Mouse (Mus musculus) forebrain, embryonic 13.5 days (tissue): ENCODE measurements around the gene Ereg. TPM values are rescaled to one million over a fixed set of nuclear protein-coding genes. Genes with fewer than 3 reads are reported as not detected.

ENCODE experiments used
- ATAC-seq: fragments of 200-750 bp; cut with Nextera tagmentation; 2 replicates; pipeline ENCODE4 v1.8.0; 2017
- H3K27ac ChIP-seq: fragments of 300-500 bp; sonication (generic); 2 replicates; pipeline ENCODE4 v1.5.1; 2015; ENCODE audit warnings: inconsistent platforms, mild to moderate bottlenecking, moderate library complexity
- H3K27me3 ChIP-seq: fragments of 300-500 bp; sonication (generic); 2 replicates; pipeline ENCODE4 v1.6.1; 2015; ENCODE audit warnings: mild to moderate bottlenecking, inconsistent platforms
- H3K36me3 ChIP-seq: fragments of 300-500 bp; sonication (generic); 2 replicates; pipeline ENCODE4 v1.6.1; 2015; ENCODE audit warnings: mild to moderate bottlenecking, inconsistent platforms; ENCODE audit not compliant: poor library complexity, severe bottlenecking
- H3K4me1 ChIP-seq: fragments of 300-500 bp; sonication (generic); 2 replicates; pipeline ENCODE4 v1.6.1; 2015; ENCODE audit warnings: inconsistent platforms
- H3K4me2 ChIP-seq: fragments of 300-500 bp; sonication (generic); 2 replicates; pipeline ENCODE4 v1.6.1; 2015; ENCODE audit warnings: inconsistent platforms, mild to moderate bottlenecking, moderate library complexity
- H3K4me3 ChIP-seq: fragments of 300-500 bp; sonication (generic); 2 replicates; pipeline ENCODE4 v1.5.1; 2015; ENCODE audit warnings: mild to moderate bottlenecking, inconsistent platforms
- H3K9ac ChIP-seq: fragments of 300-500 bp; sonication (generic); 2 replicates; pipeline ENCODE4 v1.6.1; 2015; ENCODE audit warnings: mild to moderate bottlenecking, inconsistent platforms
- H3K9me3 ChIP-seq: fragments of 300-500 bp; sonication (generic); replicated peaks from 2 replicates; pipeline ENCODE4 v1.6.1; 2016; ENCODE audit warnings: inconsistent platforms
- WGBS: fragments of 180-500 bp; shearing (Covaris S2); methylation state at CpG from one replicate; pipeline ENCODE4 v1.1.7; 2015; 5-methylcytosine and 5-hydroxymethylcytosine counted together
- polyA plus RNA-seq: library from polyadenylated mRNA; unstranded; fragments of >200 nt; fragmentation: Nextera tagmentation; extraction: Ambion mirVana; gene quantifications from 2 replicates; pipeline ENCODE4 v1.2.1, GENCODE M21; 2015

Gene Ereg
- polyA plus RNA-seq, 1 experiment from 2014 or later: not detected

DNA sequence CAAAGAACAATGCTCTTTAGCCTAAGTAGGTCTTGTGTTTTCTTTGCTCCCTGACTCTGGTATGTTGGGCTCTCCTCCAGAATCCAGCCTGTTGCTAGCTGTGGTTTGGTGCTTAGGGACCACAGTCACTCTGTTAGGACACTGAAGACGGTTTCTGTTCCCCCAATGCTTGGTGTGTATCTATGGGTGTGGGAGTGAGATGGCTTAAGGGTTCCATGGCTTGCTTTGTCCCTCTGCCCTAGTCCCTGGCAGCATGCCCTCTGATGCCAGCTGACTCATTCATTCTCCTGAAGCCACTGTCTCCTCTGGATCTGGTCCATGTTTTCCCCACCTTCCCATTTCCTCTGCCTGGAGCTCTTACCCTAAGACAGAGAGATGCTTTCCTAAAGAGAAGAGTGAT is 40.2 kb downstream of the Ereg start:
- no peaks in the 10 kb centered on the region for H3K36me3 ChIP-seq
- ATAC-seq: no peak
- H3K4me2 ChIP-seq: no peak overlapping the region
- H3K4me3 ChIP-seq: no peak overlapping the region
- no peak overlapping the region for H3K27ac ChIP-seq
- WGBS: 91% methylated on average over 1 of the region's 1 CpGs
- H3K9ac ChIP-seq: no peak overlapping the region
- no peaks in the 10 kb centered on the region for H3K9me3 ChIP-seq
- peaks cover 3% of the 10 kb centered on the region; the same call in 1 of the 2 replicates for H3K4me1 ChIP-seq
- no peaks in the 10 kb centered on the region for H3K27me3 ChIP-seq

DNA sequence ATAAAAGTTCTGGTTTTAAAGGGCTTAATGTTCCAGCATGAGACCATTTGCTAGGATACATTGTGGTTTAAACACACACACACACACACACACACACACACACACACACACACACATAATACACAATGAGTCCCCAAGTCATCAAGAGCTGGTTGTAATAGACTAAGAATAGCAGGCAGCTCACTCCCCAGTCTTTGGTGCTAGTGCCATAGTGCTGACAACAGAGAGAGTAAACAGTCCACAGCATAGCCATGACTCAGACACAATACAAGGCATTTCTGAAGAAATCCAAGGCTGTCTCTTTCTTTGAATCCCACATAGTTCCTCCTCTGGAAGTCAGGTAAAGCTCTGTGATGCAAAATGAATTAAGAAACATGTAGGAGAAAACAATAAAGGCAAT is 44.2 kb downstream of the Ereg start:
- no peaks in the 10 kb centered on the region for H3K4me1 ChIP-seq
- no peaks in the 10 kb centered on the region for H3K36me3 ChIP-seq
- no peak overlapping the region for H3K4me2 ChIP-seq
- no peak overlapping the region for H3K27ac ChIP-seq
- H3K4me3 ChIP-seq: no peak overlapping the region
- no peak overlapping the region for H3K9ac ChIP-seq
- no peaks in the 10 kb centered on the region for H3K9me3 ChIP-seq
- no peak for ATAC-seq
- H3K27me3 ChIP-seq: no peaks in the 10 kb centered on the region

DNA sequence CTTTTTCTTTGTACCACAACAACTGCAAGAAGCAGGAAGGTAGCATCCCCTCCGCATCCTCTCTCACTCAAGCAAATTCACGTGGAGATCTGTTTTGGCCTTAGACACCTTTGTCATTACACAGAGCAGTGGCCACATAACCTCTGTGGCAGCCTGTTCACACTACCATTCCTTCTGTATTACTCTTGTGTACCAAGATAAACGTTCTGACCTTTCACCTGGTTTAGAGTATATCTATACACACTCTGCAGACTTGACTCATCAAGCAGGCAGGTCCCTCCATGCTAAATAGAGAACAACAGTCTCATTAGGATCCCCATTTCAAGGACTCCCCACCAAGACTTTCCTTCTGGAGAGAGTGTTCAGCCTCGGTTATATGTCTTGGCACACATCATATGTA is 49.0 kb downstream of the Ereg start:
- no peak overlapping the region for H3K4me2 ChIP-seq
- no peaks in the 10 kb centered on the region for H3K4me1 ChIP-seq
- 83% methylated on average over 4 of the region's 4 CpGs for WGBS
- no peak overlapping the region for H3K4me3 ChIP-seq
- H3K9me3 ChIP-seq: no peaks in the 10 kb centered on the region
- no peak overlapping the region for H3K27ac ChIP-seq
- no peak for ATAC-seq
- no peaks in the 10 kb centered on the region for H3K36me3 ChIP-seq
- H3K27me3 ChIP-seq: no peaks in the 10 kb centered on the region
- H3K9ac ChIP-seq: no peak overlapping the region

DNA sequence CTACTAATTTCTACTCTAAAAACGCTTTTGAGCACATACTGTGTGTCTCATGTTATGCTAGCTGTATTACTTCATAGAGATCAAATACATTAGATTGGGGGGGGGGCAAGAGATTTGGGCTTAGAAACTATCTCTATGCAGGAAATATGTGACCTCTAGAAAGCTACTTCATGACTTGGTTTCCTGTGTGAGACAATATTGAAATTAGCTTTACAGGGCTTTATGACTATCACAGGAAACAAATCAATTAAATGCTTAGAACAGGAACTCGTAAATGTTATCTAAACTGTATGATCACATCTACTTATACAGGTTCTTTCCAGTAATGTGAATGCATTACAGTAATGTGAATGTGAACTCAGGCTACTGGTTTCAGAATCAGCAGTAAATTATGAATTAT is 49.7 kb downstream of the Ereg start:
- ATAC-seq: no peak
- WGBS: 92% methylated on average over 2 of the region's 2 CpGs
- no peak overlapping the region for H3K4me3 ChIP-seq

DNA sequence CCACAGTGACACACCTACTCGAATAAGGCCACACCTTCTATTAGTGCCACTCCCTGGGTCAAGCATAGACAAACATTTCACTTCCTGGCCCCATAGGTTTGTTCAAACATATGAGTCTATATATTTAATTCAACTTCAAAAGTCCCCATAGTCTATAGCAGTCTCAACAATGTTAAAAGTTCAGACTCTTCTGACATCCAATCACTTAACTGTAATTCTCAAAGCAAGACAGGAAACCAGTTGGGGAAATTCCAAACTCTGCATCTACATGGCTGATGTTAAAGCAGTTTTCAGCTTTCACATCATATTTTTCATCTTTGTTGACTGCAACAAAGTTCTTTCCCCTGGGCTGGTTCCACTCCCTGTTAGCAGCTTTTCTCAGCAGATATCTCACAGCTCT is 52.2 kb downstream of the Ereg start:
- H3K27me3 ChIP-seq: no peaks in the 10 kb centered on the region
- no peak for ATAC-seq
- H3K36me3 ChIP-seq: no peaks in the 10 kb centered on the region
- H3K9me3 ChIP-seq: no peaks in the 10 kb centered on the region
- no peaks in the 10 kb centered on the region for H3K4me1 ChIP-seq
- H3K4me2 ChIP-seq: no peak overlapping the region
- no peak overlapping the region for H3K27ac ChIP-seq
- no peak overlapping the region for H3K4me3 ChIP-seq
- 89% methylated on average over 1 of the region's 1 CpGs for WGBS
- H3K9ac ChIP-seq: no peak overlapping the region

More for the DNA sequence above, 49.7 kb downstream of the Ereg start:
- Histone ChIP-seq H3K27ac (no peak overlapping the region), H3K4me2 (no peak overlapping the region), H3K4me1 (no peaks in the 10 kb centered on the region), H3K9ac (no peak overlapping the region), H3K36me3 (no peaks in the 10 kb centered on the region), H3K27me3 (no peaks in the 10 kb centered on the region), H3K9me3 (no peaks in the 10 kb centered on the region)

DNA sequence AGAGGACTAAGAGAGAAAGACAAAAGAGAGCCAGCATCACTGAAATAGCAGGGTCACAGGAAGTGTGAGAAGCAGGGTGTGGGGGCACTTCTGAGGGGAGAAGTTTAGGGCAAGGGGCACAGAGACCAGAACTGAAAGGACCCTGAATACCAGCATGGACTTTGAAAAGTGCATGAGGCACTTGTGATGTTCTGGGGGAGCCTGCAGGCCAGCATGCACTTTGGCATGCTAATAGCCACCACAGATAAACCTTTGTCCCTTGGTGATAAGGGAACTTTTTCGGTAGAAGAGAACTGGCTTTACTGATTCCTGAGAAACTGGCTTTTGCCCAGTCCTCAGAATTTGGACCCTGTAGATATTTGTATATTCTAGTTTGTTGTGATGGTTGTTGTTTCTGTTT is 60.5 kb downstream of the Ereg start:
- Histone ChIP-seq H3K9ac (no peak overlapping the region), H3K4me2 (no peak overlapping the region), H3K4me1 (peaks cover 3% of the 10 kb centered on the region), H3K4me3 (no peak overlapping the region), H3K27ac (no peak overlapping the region), H3K36me3 (no peaks in the 10 kb centered on the region), H3K27me3 (peaks cover 13% of the 10 kb centered on the region), H3K9me3 (no peaks in the 10 kb centered on the region)
- 75% methylated on average over 1 of the region's 1 CpGs for WGBS
- ATAC-seq: no peak

DNA sequence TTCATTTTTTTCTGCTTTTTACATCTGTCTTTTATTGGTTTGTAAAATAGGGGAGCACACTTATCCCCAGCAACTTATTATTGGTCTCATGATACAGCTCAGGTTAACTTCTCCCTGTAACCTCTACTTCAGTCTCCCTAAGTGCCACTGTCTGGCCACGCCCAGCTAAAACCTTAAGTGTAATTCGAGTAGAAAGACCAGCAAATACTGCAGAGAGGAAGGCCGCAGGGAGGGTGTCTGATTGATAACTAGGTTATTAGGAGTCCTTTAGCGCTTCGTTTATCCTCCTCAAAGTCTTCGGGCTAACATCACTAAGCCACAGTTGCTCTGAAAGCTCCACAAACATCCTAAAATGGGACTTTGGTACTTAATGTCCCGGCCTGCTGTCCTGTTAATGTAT is 64.5 kb downstream of the Ereg start:
- WGBS: 2% methylated on average over 7 of the region's 7 CpGs
- Histone ChIP-seq H3K36me3 (no peaks in the 10 kb centered on the region), H3K4me2 (peak overlapping the region; percentile 89), H3K27me3 (peaks cover 28% of the 10 kb centered on the region), H3K27ac (no peak overlapping the region), H3K4me1 (peaks cover 3% of the 10 kb centered on the region), H3K9ac (peak overlapping the region; percentile 58; the same call in 1 of the 2 replicates), H3K9me3 (no peaks in the 10 kb centered on the region), H3K4me3 (peak overlapping the region; percentile 65)
- peak; percentile 33; the same call in 1 of the 2 replicates for ATAC-seq

DNA sequence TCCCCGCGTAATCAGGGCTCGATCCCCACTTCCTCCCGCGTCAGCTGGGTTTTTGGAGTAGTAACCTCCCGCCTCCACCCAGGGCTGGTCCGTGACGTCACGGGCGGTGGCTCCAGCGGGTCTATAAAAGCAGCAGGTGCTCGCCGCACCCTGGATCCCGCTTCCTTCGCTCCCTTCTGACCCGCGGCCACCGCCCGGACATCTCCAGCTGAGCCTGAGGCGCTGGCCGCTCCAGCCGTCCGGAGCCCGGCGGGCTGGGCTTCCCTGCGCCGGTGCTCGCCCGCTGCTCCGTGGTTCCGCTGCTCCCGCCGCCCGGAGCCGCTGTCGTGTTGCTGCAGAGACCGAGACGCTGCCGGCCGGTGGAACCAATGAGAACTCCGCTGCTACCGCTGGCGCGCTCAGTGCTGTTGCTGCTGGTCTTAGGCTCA is 65.0 kb downstream of the Ereg start, which contains the start of gene Areg:
Gene Areg (plus strand): TSS at position 154 of the 428 bp plus-strand sequence.
- Histone ChIP-seq H3K4me1 (peaks cover 3% of the 10 kb centered on the region), H3K36me3 (no peaks in the 10 kb centered on the region), H3K4me3 (peak within 1 kb of the TSS; percentile 65), H3K27me3 (peaks cover 28% of the 10 kb centered on the region), H3K27ac (no peak within 1 kb of the TSS), H3K4me2 (peak within 1 kb of the TSS; percentile 89), H3K9me3 (no peaks in the 10 kb centered on the region), H3K9ac (peak within 1 kb of the TSS; percentile 58)
- under 1% methylated on average over 44 of the region's 44 CpGs for WGBS
- ATAC-seq: peak; percentile 95

DNA sequence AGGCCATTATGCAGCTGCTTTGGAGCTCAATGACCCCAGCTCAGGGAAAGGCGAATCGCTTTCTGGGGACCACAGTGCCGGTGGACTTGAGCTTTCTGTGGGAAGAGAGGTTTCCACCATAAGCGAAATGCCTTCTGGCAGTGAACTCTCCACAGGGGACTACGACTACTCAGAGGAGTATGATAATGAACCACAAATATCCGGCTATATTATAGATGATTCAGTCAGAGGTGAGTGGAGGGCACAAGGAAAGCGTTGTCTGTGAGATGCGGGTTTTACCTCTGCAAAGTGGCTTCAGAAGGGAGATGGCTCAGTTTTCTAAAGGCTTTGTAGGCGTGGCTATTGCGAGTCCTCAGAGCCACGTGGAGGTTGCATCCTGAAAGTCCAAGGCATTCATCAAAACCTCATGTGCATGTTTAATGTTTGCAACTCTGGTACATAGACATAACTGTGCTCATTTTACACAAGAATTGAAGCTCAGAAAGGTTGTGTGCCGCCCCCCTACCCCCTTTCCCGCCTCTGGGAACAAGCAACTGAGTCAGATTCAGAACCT is 66.5 kb downstream of the Ereg start:
- 52% methylated on average over 13 of the region's 13 CpGs for WGBS
- Histone ChIP-seq H3K4me3 (no peak overlapping the region), H3K4me2 (no peak overlapping the region), H3K36me3 (no peaks in the 10 kb centered on the region), H3K4me1 (peaks cover 3% of the 10 kb centered on the region), H3K27ac (no peak overlapping the region), H3K9me3 (no peaks in the 10 kb centered on the region), H3K9ac (no peak overlapping the region), H3K27me3 (peaks cover 28% of the 10 kb centered on the region)
- ATAC-seq: no peak

Other genes starting within 250 kb of the Ereg start
- gene Cxcl1, start 183.4 kb upstream of the Ereg start, polyA plus RNA-seq: 0.19 TPM in 1 of 2 replicates, not detected in the other
- not detected in 2 replicates for gene Cxcl2, start 170.8 kb upstream of the Ereg start, polyA plus RNA-seq
- 86.5 and 97.2 TPM in 2 replicates for gene Mthfd2l, start 143.5 kb upstream of the Ereg start, polyA plus RNA-seq
- 0.09 and 0.23 TPM in 2 replicates for gene Epgn, start 47.2 kb upstream of the Ereg start, polyA plus RNA-seq
- not detected in 2 replicates for gene Areg, start 65.0 kb downstream of the Ereg start, polyA plus RNA-seq